Mouse (Mus musculus) limb, embryonic 12.5 days (tissue): ENCODE measurements around the gene Il20rb. TPM values are rescaled to one million over a fixed set of nuclear protein-coding genes. Genes with fewer than 3 reads are reported as not detected.

Experiments used
- ATAC-seq: fragments of 200-750 bp; cut with Nextera tagmentation; 2 replicates; pipeline ENCODE4 v1.8.0; 2017; ENCODE audit warnings: low read depth, moderate TSS enrichment; ENCODE audit not compliant: insufficient number of reproducible peaks, insufficient read depth, low FRiP score, low TSS enrichment
- H3K27ac ChIP-seq: fragments of 300-500 bp; sonication (generic); 2 replicates; pipeline ENCODE4 v1.5.1; 2016; ENCODE audit warnings: mild to moderate bottlenecking, moderate library complexity
- H3K27me3 ChIP-seq: fragments of 300-500 bp; sonication (generic); 2 replicates; pipeline ENCODE4 v1.6.1; 2016; ENCODE audit warnings: mild to moderate bottlenecking, moderate library complexity
- H3K36me3 ChIP-seq: fragments of 300-500 bp; sonication (generic); 2 replicates; pipeline ENCODE4 v1.6.1; 2016; ENCODE audit warnings: mild to moderate bottlenecking, moderate library complexity
- H3K4me1 ChIP-seq: fragments of 300-500 bp; sonication (generic); replicated peaks from 2 replicates; pipeline ENCODE4 v1.6.1; 2016
- H3K4me2 ChIP-seq: fragments of 300-500 bp; sonication (generic); 2 replicates; pipeline ENCODE4 v1.6.1; 2016; ENCODE audit warnings: mild to moderate bottlenecking, moderate library complexity
- H3K4me3 ChIP-seq: fragments of 300-500 bp; sonication (generic); replicated peaks from 2 replicates; pipeline ENCODE4 v1.5.1; 2016; ENCODE audit warnings: mild to moderate bottlenecking
- H3K9ac ChIP-seq: fragments of 300-500 bp; sonication (generic); replicated peaks from 2 replicates; pipeline ENCODE4 v1.6.1; 2016; ENCODE audit warnings: mild to moderate bottlenecking, moderate library complexity
- H3K9me3 ChIP-seq: fragments of 300-500 bp; sonication (generic); 2 replicates; pipeline ENCODE4 v1.6.1; 2016; ENCODE audit warnings: mild to moderate bottlenecking, moderate library complexity
- WGBS: fragments of 180-500 bp; shearing (Covaris S2); methylation state at CpG from one replicate; pipeline ENCODE4 v1.1.7; 2016; 5-methylcytosine and 5-hydroxymethylcytosine counted together
- polyA plus RNA-seq: library from polyadenylated mRNA; unstranded; fragments of >200 nt; fragmentation: Nextera tagmentation; extraction: Ambion mirVana; gene quantifications from 2 replicates; pipeline ENCODE4 v1.2.1, GENCODE M21; 2016

Il20rb gene
- polyA plus RNA-seq: 1.2 and 1.6 TPM in 2 replicates

- H3K4me1 ChIP-seq: no peaks in the 10 kb centered on the region; the same call in 1 of the 2 replicates
- H3K27me3 ChIP-seq: no peaks in the 10 kb centered on the region
- H3K9ac ChIP-seq: no peak within 1 kb of the TSS
- H3K4me3 ChIP-seq: no peak within 1 kb of the TSS
- H3K9me3 ChIP-seq: no peaks in the 10 kb centered on the region
- WGBS: 82% methylated on average over 5 of the region's 5 CpGs
- H3K36me3 ChIP-seq: no peaks in the 10 kb centered on the region
- ATAC-seq: no peak
- no peak within 1 kb of the TSS for H3K27ac ChIP-seq
- H3K4me2 ChIP-seq: no peak within 1 kb of the TSS
These were observed at the start of gene Il20rb for GRCm38 (mm10) chr9:100486431-100486830. Il20rb (minus strand) TSS chr9:100486788.

- Histone ChIP-seq H3K27ac (no peak overlapping the region), H3K4me2 (no peak overlapping the region), H3K4me3 (no peak overlapping the region), H3K4me1 (no peaks in the 10 kb centered on the region), H3K9ac (no peak overlapping the region), H3K9me3 (no peaks in the 10 kb centered on the region), H3K27me3 (no peaks in the 10 kb centered on the region), H3K36me3 (0 out of 2 replicates have a peak, but pooled peaks cover 5% of the 10 kb centered on the region)
- 88% methylated on average over 2 of the region's 2 CpGs for whole genome bisulfite sequencing
- ATAC-seq: no peak
These were observed 49.2 kb upstream of the Il20rb start for GRCm38 (mm10) chr9:100535618-100536262.

GRCm38 (mm10) chr9:100534686-100535085, 48.1 kb upstream of the Il20rb start:
- H3K36me3 ChIP-seq: no peaks in the 10 kb centered on the region
- no peak overlapping the region for H3K4me3 ChIP-seq
- H3K9me3 ChIP-seq: no peaks in the 10 kb centered on the region
- no peaks in the 10 kb centered on the region for H3K27me3 ChIP-seq
- no peaks in the 10 kb centered on the region for H3K4me1 ChIP-seq
- H3K9ac ChIP-seq: no peak overlapping the region
- no peak overlapping the region for H3K4me2 ChIP-seq
- no peak for ATAC-seq
- no peak overlapping the region for H3K27ac ChIP-seq
- 92% methylated on average over 3 of the region's 3 CpGs for WGBS

- Histone ChIP-seq H3K36me3 (0 out of 2 replicates have a peak, but pooled peaks cover 10% of the 10 kb centered on the region), H3K4me3 (no peak overlapping the region), H3K4me2 (no peak overlapping the region), H3K27ac (no peak overlapping the region), H3K9me3 (peaks cover 8% of the 10 kb centered on the region), H3K9ac (no peak overlapping the region), H3K27me3 (no peaks in the 10 kb centered on the region), H3K4me1 (no peaks in the 10 kb centered on the region)
- WGBS: 83% methylated on average over 3 of the region's 3 CpGs
- no peak for ATAC-seq
These were observed 46.4 kb upstream of the Il20rb start for GRCm38 (mm10) chr9:100532847-100533505.

GRCm38 (mm10) chr9:100531296-100531695, 44.7 kb upstream of the Il20rb start:
- H3K4me1 ChIP-seq: no peaks in the 10 kb centered on the region
- 0 out of 2 replicates have a peak, but pooled peaks cover 10% of the 10 kb centered on the region for H3K36me3 ChIP-seq
- H3K9ac ChIP-seq: no peak overlapping the region
- H3K4me2 ChIP-seq: no peak overlapping the region
- H3K27ac ChIP-seq: no peak overlapping the region
- ATAC-seq: no peak
- no peaks in the 10 kb centered on the region for H3K27me3 ChIP-seq
- no peak overlapping the region for H3K4me3 ChIP-seq
- WGBS: 81% methylated on average over 1 of the region's 1 CpGs
- peaks cover 8% of the 10 kb centered on the region for H3K9me3 ChIP-seq

- ATAC-seq: no peak
These were observed 38.6 kb upstream of the Il20rb start for GRCm38 (mm10) chr9:100525225-100525624.

GRCm38 (mm10) chr9:100522029-100522428, 35.4 kb upstream of the Il20rb start:
- Histone ChIP-seq H3K4me3 (no peak overlapping the region), H3K9me3 (no peaks in the 10 kb centered on the region), H3K27ac (no peak overlapping the region), H3K27me3 (no peaks in the 10 kb centered on the region), H3K4me2 (no peak overlapping the region), H3K4me1 (no peaks in the 10 kb centered on the region), H3K36me3 (no peaks in the 10 kb centered on the region), H3K9ac (no peak overlapping the region)
- ATAC-seq: no peak
- WGBS: 77% methylated on average over 2 of the region's 2 CpGs

More at GRCm38 (mm10) chr9:100525225-100525624, 38.6 kb upstream of the Il20rb start:
- no peak overlapping the region for H3K27ac ChIP-seq
- H3K9ac ChIP-seq: no peak overlapping the region
- WGBS: 90% methylated on average over 2 of the region's 2 CpGs
- peaks cover 8% of the 10 kb centered on the region for H3K9me3 ChIP-seq
- H3K36me3 ChIP-seq: 0 out of 2 replicates have a peak, but pooled peaks cover 10% of the 10 kb centered on the region
- H3K27me3 ChIP-seq: no peaks in the 10 kb centered on the region
- no peak overlapping the region for H3K4me2 ChIP-seq
- H3K4me1 ChIP-seq: no peaks in the 10 kb centered on the region
- H3K4me3 ChIP-seq: no peak overlapping the region

- H3K27me3 ChIP-seq: no peaks in the 10 kb centered on the region
- no peaks in the 10 kb centered on the region for H3K9me3 ChIP-seq
- H3K27ac ChIP-seq: no peak overlapping the region
- no peak for ATAC-seq
- 0% methylated on average over 2 of the region's 2 CpGs for WGBS
- no peak overlapping the region for H3K4me2 ChIP-seq
- H3K4me1 ChIP-seq: no peaks in the 10 kb centered on the region
- no peak overlapping the region for H3K9ac ChIP-seq
- no peak overlapping the region for H3K4me3 ChIP-seq
- no peaks in the 10 kb centered on the region for H3K36me3 ChIP-seq
These were observed 34.0 kb upstream of the Il20rb start for GRCm38 (mm10) chr9:100520586-100520985.

- 98% methylated on average over 3 of the region's 3 CpGs for WGBS
- Histone ChIP-seq H3K9ac (no peak overlapping the region), H3K4me1 (no peaks in the 10 kb centered on the region), H3K4me2 (no peak overlapping the region), H3K27me3 (no peaks in the 10 kb centered on the region), H3K36me3 (no peaks in the 10 kb centered on the region), H3K4me3 (no peak overlapping the region), H3K27ac (no peak overlapping the region), H3K9me3 (no peaks in the 10 kb centered on the region)
- no peak for ATAC-seq
These were observed 33.4 kb upstream of the Il20rb start for GRCm38 (mm10) chr9:100520012-100520411.

- peaks cover 14% of the 10 kb centered on the region for H3K4me1 ChIP-seq
- no peak overlapping the region for H3K4me3 ChIP-seq
- WGBS: 91% methylated on average over 2 of the region's 2 CpGs
- no peaks in the 10 kb centered on the region for H3K36me3 ChIP-seq
- H3K27ac ChIP-seq: no peak overlapping the region
- no peaks in the 10 kb centered on the region for H3K9me3 ChIP-seq
- no peaks in the 10 kb centered on the region for H3K27me3 ChIP-seq
- ATAC-seq: no peak
- no peak overlapping the region for H3K4me2 ChIP-seq
- H3K9ac ChIP-seq: no peak overlapping the region
These were observed 21.0 kb upstream of the Il20rb start for GRCm38 (mm10) chr9:100507581-100507980.

GRCm38 (mm10) chr9:100506652-100507051, 20.1 kb upstream of the Il20rb start:
- no peaks in the 10 kb centered on the region for H3K9me3 ChIP-seq
- no peak overlapping the region for H3K9ac ChIP-seq
- H3K4me2 ChIP-seq: no peak overlapping the region
- H3K4me1 ChIP-seq: peaks cover 13% of the 10 kb centered on the region
- WGBS: 60% methylated on average over 2 of the region's 2 CpGs
- H3K27me3 ChIP-seq: no peaks in the 10 kb centered on the region
- no peak for ATAC-seq
- no peak overlapping the region for H3K27ac ChIP-seq
- peaks cover 1% of the 10 kb centered on the region; the same call in 1 of the 2 replicates for H3K36me3 ChIP-seq
- no peak overlapping the region for H3K4me3 ChIP-seq
